Mouse (Mus musculus) fibroblast of lung, adult 2 months (primary cell): ENCODE results near the gene 2310022A10Rik.

Experiments
- DNase-seq: peaks from one replicate; pipeline ENCODE4 v3.0.0-alpha.2; 2011; ENCODE audit warnings: low read depth

2310022A10Rik gene

GRCm38 (mm10) chr7:27552931-27553513 lies at the start of gene 2310022A10Rik, which contains the start of gene Pld3:
Gene 2310022A10Rik (plus strand): TSS chr7:27553233.
Gene Pld3 (minus strand): TSS chr7:27553218.
- peak; percentile 93 for DNase-seq

GRCm38 (mm10) chr7:27506765-27507370 lies 46.2 kb upstream of the 2310022A10Rik start:
- no peak for DNase-seq

DNA sequence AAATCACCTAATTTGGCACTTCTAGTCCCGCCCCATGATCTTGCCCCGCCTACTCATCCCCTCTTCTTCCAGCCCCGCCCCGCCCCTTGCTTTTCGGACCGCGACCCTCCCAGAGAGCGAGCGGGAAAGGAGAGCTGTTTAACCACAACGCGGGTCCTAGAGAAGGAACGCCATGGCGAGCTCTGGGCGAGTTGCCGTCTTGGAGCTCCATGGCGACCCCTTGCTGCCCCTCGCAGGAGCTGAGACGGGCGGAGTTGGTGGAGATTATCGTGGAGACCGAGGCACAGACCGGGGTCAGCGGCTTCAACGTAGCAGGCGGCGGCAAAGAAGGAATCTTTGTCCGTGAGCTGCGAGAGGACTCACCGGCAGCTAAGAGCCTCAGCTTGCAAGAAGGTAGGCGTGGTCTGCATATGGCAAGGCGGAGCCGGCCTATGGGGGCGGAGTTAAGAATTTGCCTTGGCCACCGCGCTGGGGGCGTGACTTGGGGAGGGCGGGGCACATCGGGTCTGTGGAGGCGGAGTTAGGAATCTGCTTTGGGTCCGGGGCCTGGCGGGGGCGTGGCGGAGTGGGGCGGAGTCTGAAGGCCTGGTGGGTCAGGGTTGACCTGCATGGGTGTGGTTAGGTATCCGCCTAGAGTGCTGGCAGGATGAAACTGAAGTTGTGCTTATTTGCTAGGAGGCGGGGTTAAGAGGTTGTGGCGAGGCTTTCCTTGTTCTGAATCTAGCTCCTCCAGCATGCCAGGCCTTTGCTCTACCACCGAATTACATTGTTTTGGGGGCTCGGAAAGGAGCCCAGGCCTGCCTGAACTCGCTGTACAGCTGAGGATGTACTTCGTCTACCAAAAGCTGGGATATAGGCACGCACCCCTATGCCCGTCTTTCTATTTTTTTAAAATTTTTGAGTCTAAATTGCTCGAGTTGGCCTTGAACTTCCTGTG lies 45.1 kb upstream of the 2310022A10Rik start:
- peak; percentile 85 for DNase-seq

DNA sequence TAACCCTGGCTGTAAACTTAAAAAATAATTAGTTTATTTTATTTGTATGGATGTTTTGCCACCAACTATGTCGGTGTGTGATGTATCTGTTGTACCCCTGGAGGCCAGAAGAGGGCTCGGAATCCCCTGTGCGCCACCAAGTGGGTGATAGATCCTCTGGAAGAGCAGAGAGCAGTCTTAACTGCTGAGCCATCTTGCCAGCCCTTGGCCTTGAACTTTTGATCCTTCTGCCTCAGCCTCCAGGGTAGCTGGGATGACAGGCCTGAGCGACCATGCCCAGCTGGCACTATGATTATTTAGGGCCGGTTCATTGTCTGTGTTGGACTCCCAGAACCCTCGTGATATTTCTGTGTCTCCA lies 44.4 kb upstream of the 2310022A10Rik start:
- DNase-seq: no peak

DNA sequence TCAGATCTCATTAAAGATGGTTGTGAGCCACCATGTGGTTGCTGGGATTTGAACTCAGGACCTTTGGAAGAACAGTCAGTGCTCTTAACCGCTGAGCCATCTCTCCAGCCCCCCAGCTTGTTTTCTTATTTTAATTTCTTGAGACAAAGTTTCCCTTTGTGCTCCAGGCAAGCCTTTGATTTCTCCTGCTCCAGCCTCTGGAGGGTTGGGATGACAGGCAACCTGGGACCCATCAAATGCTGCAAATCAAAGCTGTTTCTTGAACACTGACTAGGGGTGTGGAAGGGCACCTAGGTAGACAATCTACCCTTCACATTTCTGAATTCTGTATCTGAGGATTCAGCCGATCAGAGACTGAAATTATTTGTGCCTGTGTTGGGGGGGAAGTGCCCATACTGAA lies 42.2 kb upstream of the 2310022A10Rik start:
- DNase-seq: no peak

GRCm38 (mm10) chr7:27514961-27515360 lies 38.1 kb upstream of the 2310022A10Rik start:
- no peak for DNase-seq

DNA sequence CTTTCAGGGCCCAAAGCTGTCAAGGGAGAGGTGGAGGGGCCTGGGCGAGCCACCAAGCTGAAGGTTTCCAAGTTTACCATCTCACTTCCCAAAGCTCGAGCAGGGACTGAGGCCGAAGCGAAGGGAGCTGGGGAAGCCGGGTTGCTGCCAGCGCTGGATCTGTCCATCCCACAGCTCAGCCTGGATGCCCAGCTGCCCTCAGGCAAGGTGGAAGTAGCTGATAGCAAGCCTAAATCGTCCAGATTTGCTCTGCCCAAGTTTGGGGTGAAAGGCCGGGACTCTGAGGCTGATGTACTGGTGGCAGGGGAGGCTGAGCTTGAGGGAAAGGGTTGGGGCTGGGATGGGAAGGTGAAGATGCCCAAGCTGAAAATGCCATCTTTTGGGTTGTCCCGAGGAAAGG lies 34.7 kb upstream of the 2310022A10Rik start:
- DNase-seq: no peak

DNA sequence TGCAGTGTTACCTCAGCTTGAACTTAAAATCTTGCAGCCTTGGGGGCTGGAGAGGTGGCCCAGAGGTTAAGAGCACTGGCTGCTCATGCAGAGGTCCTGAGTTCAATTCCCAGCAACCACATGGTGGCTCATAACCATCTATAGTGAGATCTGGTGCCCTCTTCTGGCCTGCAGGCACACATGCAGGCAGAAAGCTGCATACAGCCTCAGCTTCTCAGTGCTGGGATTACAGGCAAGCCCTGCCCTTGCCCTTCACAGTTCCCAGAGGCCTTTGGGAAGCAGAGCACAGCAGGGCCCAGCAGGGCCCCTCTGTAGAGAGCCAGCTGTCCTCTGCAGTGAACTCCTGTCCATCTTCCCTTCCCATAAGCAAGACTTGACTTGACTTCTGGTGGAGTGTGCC lies 32.9 kb upstream of the 2310022A10Rik start:
- no peak for DNase-seq

DNA sequence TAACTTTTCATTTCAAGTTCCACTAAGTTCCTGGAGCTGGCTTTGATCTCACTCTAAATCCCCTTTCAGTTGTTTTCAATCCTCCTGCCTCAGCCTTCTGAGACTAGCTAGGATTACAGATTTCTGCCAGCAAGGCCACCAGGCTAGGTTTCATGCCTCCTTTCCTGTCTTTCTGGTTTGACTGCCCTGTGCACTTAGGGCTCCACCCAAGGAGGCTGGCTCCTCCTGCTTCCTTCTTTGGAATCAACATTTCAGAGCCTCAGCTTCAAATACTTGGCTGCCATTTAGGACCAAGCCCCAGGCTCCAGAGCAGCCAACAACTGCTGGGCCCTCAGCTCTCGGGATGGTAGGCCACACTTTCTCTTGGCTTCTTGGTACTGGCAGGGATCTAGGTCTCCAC lies 32.4 kb upstream of the 2310022A10Rik start:
- no peak for DNase-seq

GRCm38 (mm10) chr7:27522967-27523366 lies 30.1 kb upstream of the 2310022A10Rik start, which contains the start of gene Hipk4:
Gene Hipk4 (plus strand): TSS chr7:27523267.
- DNase-seq: no peak

DNA sequence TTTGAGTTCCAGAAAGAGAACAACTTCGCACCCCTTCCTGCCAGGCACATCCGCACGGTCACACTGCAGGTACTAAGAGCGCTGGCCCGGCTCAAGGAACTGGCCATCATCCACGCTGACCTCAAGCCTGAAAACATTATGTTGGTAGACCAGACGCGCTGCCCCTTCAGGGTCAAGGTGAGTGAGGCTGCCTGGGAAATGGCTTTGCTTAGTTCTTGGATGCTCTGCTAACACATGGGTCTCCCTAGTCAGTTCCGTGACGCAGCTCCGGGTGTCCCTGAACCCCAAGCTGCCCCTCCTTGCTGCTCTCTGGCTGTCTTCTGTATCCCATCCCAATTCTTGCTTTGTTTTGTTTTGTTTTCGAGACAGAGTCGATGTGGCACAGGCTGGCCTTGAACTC lies 29.2 kb upstream of the 2310022A10Rik start:
- no peak for DNase-seq

- DNase-seq: peak; percentile 48
These were observed 26.8 kb upstream of the 2310022A10Rik start for GRCm38 (mm10) chr7:27526039-27526827.

DNA sequence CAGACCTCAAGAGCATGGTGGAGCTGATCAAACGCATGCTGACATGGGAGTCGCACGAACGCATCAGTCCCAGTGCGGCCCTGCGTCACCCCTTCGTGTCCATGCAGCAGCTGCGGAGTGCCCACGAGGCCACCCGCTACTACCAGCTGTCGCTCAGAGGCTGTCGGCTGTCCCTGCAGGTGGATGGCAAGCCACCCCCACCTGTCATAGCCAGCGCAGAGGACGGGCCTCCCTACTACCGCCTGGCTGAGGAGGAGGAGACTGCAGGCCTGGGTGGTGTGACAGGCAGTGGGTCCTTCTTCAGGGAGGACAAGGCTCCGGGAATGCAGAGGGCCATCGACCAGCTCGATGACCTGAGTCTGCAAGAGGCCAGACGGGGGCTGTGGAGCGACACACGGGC lies 24.0 kb upstream of the 2310022A10Rik start:
- DNase-seq: no peak

DNA sequence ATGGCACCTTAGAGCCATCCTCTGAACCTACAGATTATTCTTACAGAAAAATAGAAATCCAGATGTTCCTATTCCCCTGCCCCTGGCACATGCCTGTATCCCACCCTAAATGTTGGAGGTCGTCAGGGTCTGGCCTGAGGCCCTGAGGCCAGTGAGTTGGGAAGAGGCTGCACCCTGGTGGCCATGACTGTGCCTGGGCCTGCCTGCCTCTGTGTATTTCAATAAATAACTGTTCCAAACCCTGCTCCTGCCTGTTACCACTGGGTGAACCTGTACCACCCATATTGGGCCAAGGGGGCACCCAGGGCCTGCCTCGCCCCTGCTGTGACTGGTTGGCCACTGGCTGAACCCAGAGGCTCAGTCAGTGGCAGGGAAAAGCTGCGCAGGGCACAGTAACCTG lies 22.1 kb upstream of the 2310022A10Rik start:
- no peak for DNase-seq

- DNase-seq: no peak
These were observed 21.3 kb upstream of the 2310022A10Rik start for GRCm38 (mm10) chr7:27531707-27532106.

- no peak for DNase-seq
These were observed 20.5 kb upstream of the 2310022A10Rik start for GRCm38 (mm10) chr7:27532480-27533050.

- no peak for DNase-seq
These were observed 17.6 kb upstream of the 2310022A10Rik start for GRCm38 (mm10) chr7:27535386-27535785.

DNA sequence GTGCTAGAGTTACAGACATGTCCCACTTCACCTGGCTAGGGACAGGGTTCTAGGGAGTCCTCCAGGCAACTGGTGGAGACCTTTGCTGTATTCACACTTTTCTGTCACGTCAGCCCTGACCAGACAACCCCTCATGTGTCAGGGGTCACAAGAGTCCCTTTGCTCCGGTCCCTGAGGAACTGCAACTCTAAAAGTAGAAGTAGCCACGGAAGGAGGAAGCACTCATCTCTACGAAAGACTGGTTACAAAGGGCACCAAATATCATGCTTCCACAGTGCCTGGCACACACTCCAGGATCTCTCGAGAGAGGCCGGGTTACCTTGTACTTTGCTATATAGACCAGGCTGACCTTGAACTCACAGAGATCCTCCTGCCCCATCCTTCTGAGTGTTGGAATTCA lies 16.4 kb upstream of the 2310022A10Rik start:
- DNase-seq: no peak

- no peak for DNase-seq
These were observed 15.0 kb upstream of the 2310022A10Rik start for GRCm38 (mm10) chr7:27537998-27538397.

GRCm38 (mm10) chr7:27538797-27539196 lies 14.2 kb upstream of the 2310022A10Rik start:
- DNase-seq: no peak

DNA sequence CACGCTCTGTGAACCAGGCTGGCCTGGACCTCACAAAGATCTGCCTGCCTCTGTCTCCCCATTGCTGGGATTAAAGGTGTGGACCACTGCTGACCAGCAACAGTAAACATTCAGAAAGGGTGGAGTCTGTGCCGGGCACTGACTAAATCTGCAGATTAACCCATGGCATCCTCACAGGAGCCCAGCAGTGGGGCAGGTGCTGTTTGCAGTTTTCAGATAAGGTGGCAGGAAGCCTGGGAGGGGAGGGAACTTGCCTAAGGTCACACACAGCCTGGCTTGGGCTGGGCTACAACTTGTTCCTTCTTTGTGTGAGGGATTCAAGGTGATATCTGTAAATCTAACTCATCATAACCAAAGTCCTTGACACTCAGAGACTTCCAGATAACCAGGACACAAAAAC lies 12.5 kb upstream of the 2310022A10Rik start:
- DNase-seq: no peak

DNA sequence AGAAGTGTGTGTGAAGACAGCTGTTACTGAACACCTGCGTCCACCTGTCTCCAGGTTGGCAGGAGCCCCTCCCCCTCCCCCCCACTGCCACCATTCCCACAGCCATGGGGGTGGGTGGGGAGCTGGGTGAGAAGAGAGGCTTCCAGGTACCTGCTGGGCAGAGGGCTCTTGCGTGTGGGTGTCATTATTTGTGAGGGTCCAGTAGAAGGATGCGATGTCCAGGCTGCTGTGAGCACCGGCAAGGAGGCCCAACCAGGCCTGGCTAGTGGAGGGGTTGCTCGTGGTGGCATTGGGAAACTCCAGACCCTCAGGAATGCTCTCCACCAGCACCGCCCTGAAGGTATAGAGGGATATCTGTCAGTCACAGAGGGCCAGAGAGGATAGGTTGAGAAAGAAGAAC lies 12.1 kb upstream of the 2310022A10Rik start:
- DNase-seq: no peak
